Mouse (Mus musculus) lung, postnatal 10 days (tissue): ENCODE results near the gene Tbc1d2b.

Experiments used
- DNase-seq: peaks from one replicate; pipeline ENCODE4 v3.0.0; 2021

The Tbc1d2b gene

GRCm38 (mm10) chr9:90241041-90241440 is 29.6 kb downstream of the Tbc1d2b start:
- no peak for DNase-seq

- no peak for DNase-seq
Measured at GRCm38 (mm10) chr9:90240560-90240959, 30.0 kb downstream of the Tbc1d2b start.

GRCm38 (mm10) chr9:90237232-90238062 is 33.2 kb downstream of the Tbc1d2b start:
- peak; percentile 7 for DNase-seq

- DNase-seq: peak; percentile 18
Measured at GRCm38 (mm10) chr9:90236817-90237216, 33.8 kb downstream of the Tbc1d2b start.

- no peak for DNase-seq
Measured at GRCm38 (mm10) chr9:90235258-90235882, 35.2 kb downstream of the Tbc1d2b start.

GRCm38 (mm10) chr9:90234786-90235185 is 35.8 kb downstream of the Tbc1d2b start:
- no peak for DNase-seq

- DNase-seq: no peak
Measured at GRCm38 (mm10) chr9:90233906-90234419, 36.6 kb downstream of the Tbc1d2b start.

GRCm38 (mm10) chr9:90232781-90233690 is 37.6 kb downstream of the Tbc1d2b start:
- DNase-seq: peak; percentile 13

- DNase-seq: peak; percentile 45
Measured at GRCm38 (mm10) chr9:90227171-90227570, 43.4 kb downstream of the Tbc1d2b start.

GRCm38 (mm10) chr9:90226742-90227096 is 43.9 kb downstream of the Tbc1d2b start:
- no peak for DNase-seq

GRCm38 (mm10) chr9:90226081-90226741 is 44.4 kb downstream of the Tbc1d2b start:
- peak; percentile 61 for DNase-seq

- no peak for DNase-seq
Measured at GRCm38 (mm10) chr9:90222275-90222674, 48.3 kb downstream of the Tbc1d2b start.

- no peak for DNase-seq
Measured at GRCm38 (mm10) chr9:90217501-90217900, 53.1 kb downstream of the Tbc1d2b start.

- no peak for DNase-seq
Measured at GRCm38 (mm10) chr9:90216259-90217001, 54.2 kb downstream of the Tbc1d2b start.

- no peak for DNase-seq
Measured at GRCm38 (mm10) chr9:90213127-90213526, 57.5 kb downstream of the Tbc1d2b start.

- no peak for DNase-seq
Measured at GRCm38 (mm10) chr9:90208655-90209054, 61.9 kb downstream of the Tbc1d2b start.

- DNase-seq: no peak
Measured at GRCm38 (mm10) chr9:90207808-90208207, 62.8 kb downstream of the Tbc1d2b start.

GRCm38 (mm10) chr9:90206500-90206899 is 64.1 kb downstream of the Tbc1d2b start:
- DNase-seq: peak; percentile 90

- DNase-seq: no peak
Measured at GRCm38 (mm10) chr9:90204396-90204915, 66.1 kb downstream of the Tbc1d2b start.

GRCm38 (mm10) chr9:90203233-90203632 is 67.4 kb downstream of the Tbc1d2b start:
- DNase-seq: no peak

GRCm38 (mm10) chr9:90201541-90201940 is 69.1 kb downstream of the Tbc1d2b start:
- DNase-seq: no peak
